Mouse (Mus musculus): ENCODE measurements at regions not wholly inside any gene's neighbourhood (a gene's known extent, or its start where the extent isn't known, plus 50 kb on each side); places are given as distances from the start of the nearest gene placed in this dataset.

- H3K9me3 ChIP-seq (ENCODE audit: low read depth, low read length), result no peaks in the 10 kb centered on the region
- peak overlapping the region; percentile 16; the same call in 1 of the 2 replicates for H3K27ac ChIP-seq (ENCODE audit: low read depth)
- TF ChIP-seq CTCF (IDR thresholded peaks at IDR 0.05; ENCODE audit: low read depth), result no peak
- no peak overlapping the region for H3K4me3 ChIP-seq (ENCODE audit: low read depth, low read length)
- H3K4me2 ChIP-seq, result peak overlapping the region; percentile 34
- H3K36me3 ChIP-seq (ENCODE audit: insufficient read depth), result no peaks in the 10 kb centered on the region
- peak; percentile 58 for DNase-seq
- peaks cover 17% of the 10 kb centered on the region for H3K4me1 ChIP-seq (ENCODE audit: insufficient read depth)
- peak; percentile 64 for ATAC-seq (ENCODE audit: insufficient read depth)
- no peaks in the 10 kb centered on the region for H3K27me3 ChIP-seq (ENCODE audit: insufficient read depth, low read length)
- 21% methylated on average over 6 of the region's 6 CpGs for WGBS
- no peak overlapping the region for H3K9ac ChIP-seq
These were observed 167.4 kb downstream of the Chic2 start for GRCm38 (mm10) chr5:74877185-74877584.

GRCm38 (mm10) chr5:74874691-74875090 is 169.9 kb downstream of the Chic2 start:
- no peaks in the 10 kb centered on the region for H3K27me3 ChIP-seq (ENCODE audit: insufficient read depth, low read length)
- no peaks in the 10 kb centered on the region for H3K9me3 ChIP-seq (ENCODE audit: low read depth, low read length)
- WGBS, result 11% methylated on average over 6 of the region's 6 CpGs
- no peak overlapping the region for H3K4me2 ChIP-seq
- no peak overlapping the region for H3K4me3 ChIP-seq (ENCODE audit: low read depth, low read length)
- H3K4me1 ChIP-seq (ENCODE audit: insufficient read depth), result peaks cover 17% of the 10 kb centered on the region
- DNase-seq (peak; percentile 84), ATAC-seq (ENCODE audit: insufficient read depth) (peak; percentile 59)
- TF ChIP-seq CTCF (IDR thresholded peaks at IDR 0.05; ENCODE audit: low read depth), result no peak
- H3K36me3 ChIP-seq (ENCODE audit: insufficient read depth), result no peaks in the 10 kb centered on the region
- H3K27ac ChIP-seq (ENCODE audit: low read depth), result peak overlapping the region; percentile 62
- no peak overlapping the region for H3K9ac ChIP-seq

DNA sequence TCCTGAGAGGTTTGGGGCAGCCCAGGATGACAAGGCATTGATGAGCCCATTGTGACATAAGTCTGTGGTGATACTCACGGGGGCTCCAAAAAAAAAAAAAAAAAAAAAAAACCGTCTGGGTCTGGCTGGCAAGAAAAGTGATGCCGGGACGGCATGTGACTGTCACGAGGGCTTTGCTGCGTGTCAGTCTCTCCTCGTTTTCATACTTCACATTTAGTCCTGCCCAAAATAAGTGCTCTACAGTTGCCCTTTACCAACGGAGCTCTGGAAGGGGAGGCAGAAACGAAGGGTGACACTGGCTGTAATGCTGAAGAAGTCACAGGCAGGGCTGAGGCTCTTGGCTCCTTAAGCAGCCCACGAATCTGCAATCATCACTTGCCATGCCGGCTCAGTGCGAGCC is 167.9 kb upstream of the Lnx1 start:
- no peak overlapping the region for H3K4me2 ChIP-seq
- TF ChIP-seq CTCF (IDR thresholded peaks at IDR 0.05; ENCODE audit: low read depth), result no peak
- no peaks in the 10 kb centered on the region for H3K36me3 ChIP-seq (ENCODE audit: insufficient read depth)
- no peaks in the 10 kb centered on the region for H3K27me3 ChIP-seq (ENCODE audit: insufficient read depth, low read length)
- DNase-seq, result no peak
- no peak for ATAC-seq (ENCODE audit: insufficient read depth)
- no peak overlapping the region for H3K9ac ChIP-seq
- no peak overlapping the region for H3K27ac ChIP-seq (ENCODE audit: low read depth)
- H3K9me3 ChIP-seq (ENCODE audit: low read depth, low read length), result no peaks in the 10 kb centered on the region
- no peak overlapping the region for H3K4me3 ChIP-seq (ENCODE audit: low read depth, low read length)
- 56% methylated on average over 12 of the region's 12 CpGs for WGBS
- peaks cover 8% of the 10 kb centered on the region; the same call in 1 of the 2 replicates for H3K4me1 ChIP-seq (ENCODE audit: insufficient read depth)

DNA sequence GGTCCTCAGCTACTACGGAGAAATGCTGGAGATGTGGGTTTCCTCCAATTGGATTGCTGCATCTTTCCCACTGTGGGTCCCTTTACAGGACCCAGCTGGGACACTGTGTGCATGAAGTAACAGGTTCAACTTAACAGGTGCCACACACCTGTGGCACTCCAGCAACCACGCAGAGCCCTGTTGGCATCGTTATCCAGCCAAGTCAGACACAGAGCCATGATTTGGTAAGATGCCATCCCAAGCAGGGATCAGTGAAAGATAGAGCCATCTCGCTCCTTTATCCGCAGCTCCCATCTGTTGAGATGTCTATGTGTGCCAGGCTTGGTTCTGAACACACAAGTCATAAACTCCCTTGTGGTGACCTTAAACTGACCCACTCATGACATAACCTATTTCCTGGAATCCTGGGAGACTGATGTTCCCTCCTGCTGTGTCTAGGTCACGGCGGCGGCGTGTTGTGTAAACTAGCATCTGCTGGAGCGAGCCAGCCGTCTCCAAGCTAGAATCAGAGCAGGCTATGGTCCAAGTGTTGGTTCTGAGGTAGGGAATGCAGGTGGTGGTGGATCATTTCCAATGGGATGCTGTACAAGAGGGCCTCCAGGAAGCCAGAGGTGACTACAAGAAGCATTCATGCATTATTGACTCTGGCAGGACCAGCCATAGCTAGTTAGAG is 164.5 kb upstream of the Lnx1 start:
- TF ChIP-seq CTCF (IDR thresholded peaks at IDR 0.05; ENCODE audit: low read depth), result no peak
- H3K27me3 ChIP-seq (ENCODE audit: insufficient read depth, low read length), result no peaks in the 10 kb centered on the region
- no peak overlapping the region for H3K4me2 ChIP-seq
- H3K9ac ChIP-seq, result no peak overlapping the region
- WGBS, result 85% methylated on average over 11 of the region's 11 CpGs
- H3K4me3 ChIP-seq (ENCODE audit: low read depth, low read length), result no peak overlapping the region
- H3K9me3 ChIP-seq (ENCODE audit: low read depth, low read length), result no peaks in the 10 kb centered on the region
- H3K36me3 ChIP-seq (ENCODE audit: insufficient read depth), result no peaks in the 10 kb centered on the region
- ATAC-seq (ENCODE audit: insufficient read depth) (no peak), DNase-seq (no peak)
- no peaks in the 10 kb centered on the region for H3K4me1 ChIP-seq (ENCODE audit: insufficient read depth)
- H3K27ac ChIP-seq (ENCODE audit: low read depth), result no peak overlapping the region

DNA sequence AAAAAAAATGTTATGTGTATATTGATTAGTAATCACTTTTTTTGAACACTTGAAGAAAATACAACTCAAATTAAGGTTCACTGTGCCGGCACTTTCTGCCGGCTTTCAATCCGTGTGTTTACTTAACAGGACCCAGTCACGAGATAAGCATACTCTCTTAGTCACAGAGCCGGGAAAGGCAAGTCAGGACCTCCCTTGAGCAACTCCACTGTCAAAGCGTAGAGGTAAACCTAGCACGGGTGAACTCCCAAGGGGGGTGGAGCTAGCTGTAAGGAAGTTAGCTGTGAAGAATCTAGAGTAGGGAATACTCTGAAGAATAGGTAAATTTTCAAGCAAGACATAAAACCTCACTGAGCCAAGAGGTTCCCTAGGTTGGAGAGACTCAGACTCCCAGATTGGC is 164.0 kb upstream of the Lnx1 start:
- Histone ChIP-seq H3K4me3 (ENCODE audit: low read depth, low read length) (no peak overlapping the region), H3K27me3 (ENCODE audit: insufficient read depth, low read length) (no peaks in the 10 kb centered on the region), H3K9ac (no peak overlapping the region), H3K4me2 (no peak overlapping the region), H3K9me3 (ENCODE audit: low read depth, low read length) (no peaks in the 10 kb centered on the region), H3K4me1 (ENCODE audit: insufficient read depth) (no peaks in the 10 kb centered on the region), H3K27ac (ENCODE audit: low read depth) (no peak overlapping the region), H3K36me3 (ENCODE audit: insufficient read depth) (no peaks in the 10 kb centered on the region)
- TF ChIP-seq CTCF (IDR thresholded peaks at IDR 0.05; ENCODE audit: low read depth), result no peak
- 5% methylated on average over 7 of the region's 7 CpGs for WGBS
- DNase-seq (no peak), ATAC-seq (ENCODE audit: insufficient read depth) (no peak)

DNA sequence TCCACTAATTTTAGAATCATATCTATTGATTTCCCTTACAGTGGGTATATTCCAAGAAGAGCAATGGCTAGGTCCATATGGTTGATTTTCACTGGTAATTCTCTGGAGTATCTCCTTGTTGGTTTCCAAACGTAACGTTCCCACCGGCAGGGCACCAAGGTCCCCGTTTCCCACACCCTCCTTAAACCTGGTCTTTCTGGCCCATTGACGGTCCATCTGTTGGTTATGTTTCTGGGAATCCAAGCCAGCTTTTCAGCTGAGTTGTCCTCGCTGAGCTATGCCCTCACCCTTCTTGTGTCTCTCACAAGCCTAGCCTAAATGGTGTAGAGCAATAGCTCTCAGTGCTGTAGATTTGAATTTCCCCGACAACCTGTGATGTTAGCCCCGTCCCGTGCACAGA is 162.7 kb upstream of the Lnx1 start:
- DNase-seq (no peak), ATAC-seq (ENCODE audit: insufficient read depth) (no peak)
- Histone ChIP-seq H3K4me3 (ENCODE audit: low read depth, low read length) (no peak overlapping the region), H3K4me2 (no peak overlapping the region), H3K9me3 (ENCODE audit: low read depth, low read length) (no peaks in the 10 kb centered on the region), H3K36me3 (ENCODE audit: insufficient read depth) (no peaks in the 10 kb centered on the region), H3K4me1 (ENCODE audit: insufficient read depth) (no peaks in the 10 kb centered on the region), H3K27ac (ENCODE audit: low read depth) (no peak overlapping the region), H3K27me3 (ENCODE audit: insufficient read depth, low read length) (no peaks in the 10 kb centered on the region), H3K9ac (no peak overlapping the region)
- TF ChIP-seq CTCF (IDR thresholded peaks at IDR 0.05; ENCODE audit: low read depth), result no peak
- WGBS, result 92% methylated on average over 9 of the region's 9 CpGs

- no peak for TF ChIP-seq CTCF (IDR thresholded peaks at IDR 0.05; ENCODE audit: low read depth)
- DNase-seq, result no peak
- Histone ChIP-seq H3K4me3 (ENCODE audit: low read depth, low read length) (no peak overlapping the region), H3K4me2 (no peak overlapping the region), H3K9ac (no peak overlapping the region), H3K27ac (ENCODE audit: low read depth) (no peak overlapping the region), H3K36me3 (ENCODE audit: insufficient read depth) (no peaks in the 10 kb centered on the region), H3K4me1 (ENCODE audit: insufficient read depth) (no peaks in the 10 kb centered on the region), H3K9me3 (ENCODE audit: low read depth, low read length) (no peaks in the 10 kb centered on the region), H3K27me3 (ENCODE audit: insufficient read depth, low read length) (no peaks in the 10 kb centered on the region)
- no peak for ATAC-seq (ENCODE audit: insufficient read depth)
- WGBS, result 68% methylated on average over 6 of the region's 6 CpGs
These were observed 161.9 kb upstream of the Lnx1 start for GRCm38 (mm10) chr5:74864540-74865157.

Data from lung, embryonic 14.5 days (tissue).